18 mouse cellular contexts compared by ENCODE assay signal in the genomic region with DNA sequence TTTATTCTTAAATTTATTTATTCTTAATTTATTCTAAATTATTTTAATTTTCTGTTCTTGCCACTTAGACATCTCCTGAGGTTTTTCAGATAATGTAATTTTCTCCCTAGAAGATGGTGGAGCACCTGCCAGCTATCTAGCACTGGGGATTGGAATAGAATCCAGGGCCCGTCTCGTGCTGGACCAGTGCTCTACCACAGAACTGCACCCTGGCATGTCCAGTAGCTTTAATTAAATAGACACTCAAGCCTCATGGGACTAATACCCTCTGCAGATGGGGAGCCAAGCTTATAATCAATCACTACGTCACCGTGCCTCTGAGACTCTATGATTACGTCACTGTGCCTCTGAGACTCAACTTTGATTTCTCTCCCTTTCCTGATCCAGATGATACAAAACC. TPM values are rescaled to one million over a fixed set of nuclear protein-coding genes. Genes with fewer than 3 reads are reported as not detected.
DNase-seq lines count a peak whose midpoint lies in the region; ATAC-seq and TF ChIP-seq lines count a peak whose summit lies in the region.
"Had no signal": no experiment of that assay in that cellular context is flagged by ENCODE, and none has a peak within 500 bp of the region (broad histone marks: within the 10 kb centered on the region; RNA-seq: fewer than 3 reads in every experiment).

No protein-coding gene starts in this region.

- TF ChIP-seq CTCF in liver, adult 2 months (IDR thresholded peaks at IDR 0.05; ENCODE audit: low read depth, low read length), result no peak
- TF ChIP-seq CTCF in forebrain, postnatal 0 days (IDR thresholded peaks at IDR 0.05; ENCODE audit: low read depth), result no peak

- DNase-seq in liver, adult 2 months (ENCODE audit: extremely low read depth, low read depth, low spot score), result peak; percentile 47
- DNase-seq in liver, result no peak
- DNase-seq in forebrain, postnatal 0 days, result no peak
- DNase-seq in midbrain, embryonic 10.5 days (ENCODE audit: low spot score), result no peak
- no peak for DNase-seq in embryo, embryonic 10 days (ENCODE audit: low spot score)
- DNase-seq in heart, adult 18-20 months, result no peak
- no peak for DNase-seq in c-Kit-positive CD71-positive TER-119-positive erythroid progenitor cells, embryonic 14.5 days (ENCODE audit: low spot score)
- DNase-seq: cerebellum, adult 11-12 months; embryo, embryonic 11 days; kidney, adult 9 months; right cerebral cortex, postnatal 4 days had no signal

- no peak overlapping the region for H3K4me3 ChIP-seq in liver, adult 2 months (ENCODE audit: insufficient read depth, low read depth, low read length)
- H3K4me3 ChIP-seq in forebrain, postnatal 0 days (ENCODE audit: low read depth, low read length), result no peak overlapping the region
- H3K4me3 ChIP-seq in midbrain, embryonic 10.5 days, result no peak overlapping the region
- no peak overlapping the region for H3K4me3 ChIP-seq in neural tube, embryonic 14.5 days (ENCODE audit: low read depth, low read length)
- H3K4me3 ChIP-seq: limb, embryonic 15.5 days; lung, embryonic 15.5 days had no signal

- no peaks in the 10 kb centered on the region; the same call in 1 of the 2 replicates for H3K79me2 ChIP-seq in liver, adult 2 months (ENCODE audit: control insufficient read depth, insufficient read depth, low read length)

- H3K9me3 ChIP-seq in forebrain, postnatal 0 days (ENCODE audit: low read length), result no peaks in the 10 kb centered on the region
- H3K9me3 ChIP-seq in midbrain, embryonic 10.5 days (replicated peaks), result no peaks in the 10 kb centered on the region
- H3K9me3 ChIP-seq in neural tube, embryonic 14.5 days (ENCODE audit: control insufficient read depth, low read length), result no peaks in the 10 kb centered on the region
- H3K9me3 ChIP-seq: limb, embryonic 15.5 days; lung, embryonic 15.5 days had no signal

- WGBS in liver, adult 2 months, result 29% methylated on average over 5 of the region's 5 CpGs
- WGBS in forebrain, postnatal 0 days, result 21% methylated on average over 5 of the region's 5 CpGs
- 83% methylated on average over 5 of the region's 5 CpGs for WGBS in midbrain, embryonic 10.5 days
- 21% methylated on average over 5 of the region's 5 CpGs for WGBS in neural tube, embryonic 14.5 days

- no peaks in the 10 kb centered on the region for H3K27me3 ChIP-seq in liver, adult 2 months (ENCODE audit: control insufficient read depth, insufficient read depth, low read length)
- no peaks in the 10 kb centered on the region for H3K27me3 ChIP-seq in forebrain, postnatal 0 days (ENCODE audit: insufficient read depth, low read length)
- no peaks in the 10 kb centered on the region for H3K27me3 ChIP-seq in midbrain, embryonic 10.5 days (ENCODE audit: low read depth, poor library complexity, severe bottlenecking)
- H3K27me3 ChIP-seq in neural tube, embryonic 14.5 days (ENCODE audit: control insufficient read depth, insufficient read depth, low read length), result no peaks in the 10 kb centered on the region
- H3K27me3 ChIP-seq: limb, embryonic 15.5 days; lung, embryonic 15.5 days had no signal

- peak; percentile 50; the same call in 1 of the 2 replicates for ATAC-seq in forebrain, postnatal 0 days
- peak; percentile 72; the same call in 1 of the 2 replicates for ATAC-seq in neural tube, embryonic 14.5 days (ENCODE audit: low read depth)

- H3K4me1 ChIP-seq in liver, adult 2 months (ENCODE audit: control insufficient read depth, insufficient read depth, low read length), result peaks cover 4% of the 10 kb centered on the region
- H3K4me1 ChIP-seq in forebrain, postnatal 0 days (ENCODE audit: insufficient read depth), result peaks cover 9% of the 10 kb centered on the region; the same call in 1 of the 2 replicates
- peaks cover 14% of the 10 kb centered on the region for H3K4me1 ChIP-seq in midbrain, embryonic 10.5 days
- no peaks in the 10 kb centered on the region for H3K4me1 ChIP-seq in neural tube, embryonic 14.5 days (ENCODE audit: control insufficient read depth, insufficient read depth, low read length)
- H3K4me1 ChIP-seq: limb, embryonic 15.5 days; lung, embryonic 15.5 days had no signal

- H3K36me3 ChIP-seq in liver, adult 2 months (ENCODE audit: control insufficient read depth, insufficient read depth, low read length), result peaks cover 67% of the 10 kb centered on the region
- H3K36me3 ChIP-seq in forebrain, postnatal 0 days (ENCODE audit: insufficient read depth), result peaks cover 29% of the 10 kb centered on the region
- H3K36me3 ChIP-seq in midbrain, embryonic 10.5 days, result peaks cover 73% of the 10 kb centered on the region
- no peaks in the 10 kb centered on the region for H3K36me3 ChIP-seq in neural tube, embryonic 14.5 days (ENCODE audit: control insufficient read depth, insufficient read depth, low read length)

- H3K9ac ChIP-seq in liver, adult 2 months (ENCODE audit: low read depth, low read length), result no peak overlapping the region
- no peak overlapping the region for H3K9ac ChIP-seq in forebrain, postnatal 0 days
- no peak overlapping the region for H3K9ac ChIP-seq in neural tube, embryonic 14.5 days (replicated peaks; ENCODE audit: low read depth, low read length)
- H3K9ac ChIP-seq: limb, embryonic 15.5 days; lung, embryonic 15.5 days had no signal

- H3K4me2 ChIP-seq in forebrain, postnatal 0 days (ENCODE audit: low read depth), result no peak overlapping the region
- H3K4me2 ChIP-seq in neural tube, embryonic 14.5 days (ENCODE audit: low read depth, low read length), result no peak overlapping the region
- H3K4me2 ChIP-seq: limb, embryonic 15.5 days; lung, embryonic 15.5 days had no signal

- TF ChIP-seq POLR2A in liver, adult 2 months (IDR thresholded peaks at IDR 0.05; ENCODE audit: extremely low read depth, insufficient read depth, low read length), result no peak

- peak overlapping the region; percentile 11 for H3K27ac ChIP-seq in liver, adult 2 months (replicated peaks; ENCODE audit: insufficient read depth, low read depth, low read length)
- peak overlapping the region; percentile 81 for H3K27ac ChIP-seq in forebrain, postnatal 0 days (ENCODE audit: low read depth, low read length)
- H3K27ac ChIP-seq in midbrain, embryonic 10.5 days (replicated peaks), result peak overlapping the region; percentile 65; the same call in 1 of the 2 replicates
- no peak overlapping the region for H3K27ac ChIP-seq in neural tube, embryonic 14.5 days (ENCODE audit: low read depth, low read length)
- H3K27ac ChIP-seq: limb, embryonic 15.5 days; lung, embryonic 15.5 days had no signal

RNA-seq across cellular contexts. Expression of gene Mthfd1, which starts 33.4 kb away (rescaled TPM):
- 188 and 211 TPM in 2 replicates for total RNA-seq in liver, adult 2 months (2014; rRNA removed)
- polyA plus RNA-seq in liver, adult 2 months (2012; rRNA removed), result 112 and 121 TPM in 2 replicates
- 22.8 and 26.2 TPM in 2 replicates for total RNA-seq in forebrain, postnatal 0 days (2014; rRNA removed)
- polyA plus RNA-seq in forebrain, postnatal 0 days (2015; fragmentation: Nextera tagmentation; extraction: Ambion mirVana), result 19.1 and 25.2 TPM in 2 replicates
- 82.4 and 91.8 TPM in 2 replicates for polyA plus RNA-seq in midbrain, embryonic 10.5 days (2016; fragmentation: Nextera tagmentation; extraction: Ambion mirVana)
- 26.8 and 31.0 TPM in 2 replicates for polyA plus RNA-seq in neural tube, embryonic 14.5 days (2014; fragmentation: Nextera tagmentation; extraction: Ambion mirVana)
- total RNA-seq in heart, adult 18-20 months (2021), result 10 to 100 TPM; 25.6 to 27.9 TPM

RNA-seq across cellular contexts. Expression of gene Akap5, which starts 36.2 kb away (rescaled TPM):
- total RNA-seq in liver, adult 2 months (2014; rRNA removed), result 1.1 and 1.2 TPM in 2 replicates
- polyA plus RNA-seq in liver, adult 2 months (2012; rRNA removed), result 0.12 and 0.17 TPM in 2 replicates
- total RNA-seq in forebrain, postnatal 0 days (2014; rRNA removed), result 18.9 and 24.7 TPM in 2 replicates
- polyA plus RNA-seq in forebrain, postnatal 0 days (2015; fragmentation: Nextera tagmentation; extraction: Ambion mirVana), result 5.3 and 11.0 TPM in 2 replicates
- 2.5 and 4.7 TPM in 2 replicates for polyA plus RNA-seq in midbrain, embryonic 10.5 days (2016; fragmentation: Nextera tagmentation; extraction: Ambion mirVana)
- 14.7 and 17.0 TPM in 2 replicates for polyA plus RNA-seq in neural tube, embryonic 14.5 days (2014; fragmentation: Nextera tagmentation; extraction: Ambion mirVana)
- total RNA-seq in heart, adult 18-20 months (2021), result under 1 TPM; 0.46 to 0.52 TPM

RNA-seq across cellular contexts. Expression of gene Tex21, which starts 41.9 kb away (rescaled TPM):
- not detected in 2 replicates for total RNA-seq in liver, adult 2 months (2014; rRNA removed)
- polyA plus RNA-seq in liver, adult 2 months (2012; rRNA removed), result not detected in 2 replicates
- not detected in 2 replicates for total RNA-seq in forebrain, postnatal 0 days (2014; rRNA removed)
- polyA plus RNA-seq in forebrain, postnatal 0 days (2015; fragmentation: Nextera tagmentation; extraction: Ambion mirVana), result not detected in 2 replicates
- not detected in 2 replicates for polyA plus RNA-seq in midbrain, embryonic 10.5 days (2016; fragmentation: Nextera tagmentation; extraction: Ambion mirVana)
- 0.20 TPM in 1 of 2 replicates, not detected in the other for polyA plus RNA-seq in neural tube, embryonic 14.5 days (2014; fragmentation: Nextera tagmentation; extraction: Ambion mirVana)
- not detected for total RNA-seq in heart, adult 18-20 months (2021)
- total RNA-seq: gastrocnemius, postnatal 4 days; left cerebral cortex, postnatal 14 days; megakaryocyte, adult 5-6 weeks had no signal
- polyA plus RNA-seq: large intestine, adult 2 months; limb, embryonic 15.5 days; lung, embryonic 15.5 days had no signal
